Mouse (Mus musculus): ENCODE measurements around the gene Mab21l1.

Gene Mab21l1

DNA sequence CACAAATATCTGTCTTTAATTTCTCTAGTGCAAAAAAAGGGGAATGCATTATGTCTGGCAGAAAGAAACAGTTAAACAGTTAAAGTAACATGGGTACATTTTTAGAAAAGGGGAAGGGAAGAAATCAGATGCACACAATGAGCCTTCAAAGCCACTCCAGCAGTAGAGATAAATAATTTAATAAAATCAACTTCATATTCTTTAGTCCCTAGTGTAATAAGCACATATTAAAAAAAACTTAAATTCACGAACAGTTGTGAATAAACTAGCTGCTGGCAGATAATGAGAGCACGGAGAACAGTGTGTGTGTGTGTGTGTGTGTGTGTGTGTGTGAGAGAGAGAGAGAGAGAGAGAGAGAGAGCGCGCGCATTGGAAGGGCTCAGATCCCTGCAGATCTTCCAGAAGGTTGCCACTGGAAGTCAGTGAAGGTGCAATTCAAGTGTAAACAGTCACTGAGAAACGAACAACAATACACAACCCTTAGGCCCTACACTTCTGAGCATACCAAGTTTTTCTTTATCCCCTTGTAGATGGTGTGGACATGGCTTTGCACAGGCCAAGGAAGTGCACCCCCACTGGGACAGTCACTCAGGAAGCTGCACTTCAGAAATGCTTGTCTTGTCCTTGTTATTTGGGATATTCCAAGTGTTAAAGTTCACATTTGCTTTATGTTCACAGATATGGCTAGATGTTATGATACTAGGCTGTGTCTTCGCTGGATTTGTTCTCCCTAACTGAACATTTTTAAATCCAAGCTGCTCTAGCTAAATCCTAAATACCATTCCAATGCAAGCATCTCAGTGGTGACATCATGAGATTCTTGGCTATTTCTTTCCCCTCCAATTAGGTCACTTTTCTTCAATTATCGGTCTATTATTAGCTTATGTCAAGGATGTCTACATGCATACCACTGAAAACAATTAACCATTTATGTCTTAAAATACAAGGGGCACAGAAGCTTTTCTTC, 3.3 kb upstream of the Mab21l1 start:
- no peak for DNase-seq (ENCODE audit: low read depth in 2 of 2, low spot score in 2 of 2)

DNA sequence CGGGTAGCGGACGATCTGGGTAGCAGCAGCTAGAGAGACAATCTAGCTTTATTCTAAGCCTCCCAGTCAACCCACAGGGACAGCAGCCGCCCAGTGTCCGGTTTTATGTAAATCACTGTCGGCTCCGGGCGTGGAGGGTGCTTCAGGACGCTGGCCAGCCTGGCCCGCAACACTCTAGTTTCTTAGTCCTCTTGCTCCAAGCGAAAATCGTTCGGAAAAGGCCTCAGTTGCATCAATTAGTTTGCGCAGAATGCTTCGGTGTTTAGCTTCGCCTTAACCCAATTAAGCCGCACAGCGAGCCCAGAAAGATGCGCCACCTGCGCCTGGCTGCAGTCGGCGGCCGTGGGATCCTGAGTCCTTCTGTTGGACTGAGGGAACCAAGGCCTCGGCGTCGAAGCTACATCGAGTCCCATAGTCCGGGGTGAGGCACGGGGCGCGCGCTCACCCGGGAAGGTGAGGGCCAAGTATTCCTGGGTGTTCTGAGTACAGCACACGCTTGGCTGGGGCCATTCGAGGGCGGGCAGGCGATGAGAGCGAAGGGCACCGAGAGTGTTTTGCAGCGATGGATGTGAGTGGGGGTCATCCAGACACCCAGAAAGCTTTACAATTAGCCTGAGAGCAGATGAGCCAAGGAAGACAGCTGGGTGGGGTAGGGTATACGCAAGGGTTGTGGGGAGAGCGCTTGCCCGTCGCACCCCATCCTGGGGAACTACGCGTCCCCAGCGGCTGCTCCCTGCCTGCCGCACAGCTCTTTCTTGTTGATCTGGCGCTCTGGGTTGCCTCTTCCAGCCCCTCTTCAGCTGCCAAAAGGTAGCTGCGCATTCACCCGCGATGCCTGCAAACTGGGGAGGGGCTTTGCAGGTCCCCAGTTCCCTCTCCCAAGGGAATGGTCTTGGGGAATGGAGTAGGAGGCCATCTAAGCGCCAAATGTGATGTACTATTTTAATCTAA, 1.9 kb upstream of the Mab21l1 start:
- no peak for DNase-seq (ENCODE audit: low read depth in 2 of 2, low spot score in 2 of 2)

DNA sequence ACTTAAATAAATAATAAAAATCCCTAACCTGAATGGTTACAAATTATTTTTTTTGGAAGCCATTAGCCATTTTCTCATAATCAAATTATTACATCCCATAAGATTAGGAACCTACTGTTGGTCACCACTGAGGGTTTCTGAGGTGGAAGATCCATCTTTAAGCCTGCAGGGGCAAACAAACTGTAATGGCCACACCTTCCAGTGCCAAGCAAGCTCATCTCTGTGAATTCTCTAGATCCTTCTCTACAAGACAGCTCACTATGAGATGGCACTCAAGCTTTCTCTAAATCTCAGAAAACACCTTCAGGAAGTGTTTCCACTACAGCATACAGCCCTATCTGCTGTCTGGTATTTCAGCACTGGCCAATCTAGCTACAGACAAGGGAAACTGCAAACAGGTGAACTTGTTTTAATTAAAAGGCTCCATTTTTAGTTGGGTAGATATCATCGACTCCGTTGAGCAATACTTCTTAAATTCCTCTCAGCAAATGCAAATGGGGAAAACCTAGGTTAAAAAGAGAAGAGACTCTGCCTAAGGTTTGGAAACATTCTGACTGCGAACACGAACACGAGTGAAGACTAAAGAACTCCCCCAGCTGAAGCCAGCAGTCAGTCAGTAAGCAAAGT, 768 bp upstream of the Mab21l1 start:
- DNase-seq (ENCODE audit: low read depth in 2 of 2, low spot score in 2 of 2), result no peak

DNA sequence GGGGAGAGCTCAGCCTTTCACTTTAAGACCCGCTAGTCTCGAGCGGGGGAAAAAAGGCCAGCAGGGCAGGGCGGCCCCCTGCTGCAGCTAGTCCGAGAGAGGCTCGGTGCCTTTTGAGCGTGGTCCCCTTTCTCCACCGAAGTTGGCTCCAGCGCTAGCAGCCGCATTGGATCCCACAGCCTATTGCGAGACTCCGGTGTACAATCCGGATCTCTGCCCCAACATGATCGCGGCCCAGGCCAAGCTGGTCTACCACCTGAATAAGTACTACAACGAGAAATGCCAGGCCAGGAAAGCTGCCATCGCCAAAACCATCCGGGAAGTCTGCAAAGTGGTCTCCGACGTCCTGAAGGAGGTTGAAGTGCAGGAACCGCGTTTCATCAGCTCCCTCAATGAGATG, 461 bp downstream of the Mab21l1 start:
- DNase-seq (ENCODE audit: low read depth in 2 of 2, low spot score in 2 of 2), result no peak

DNA sequence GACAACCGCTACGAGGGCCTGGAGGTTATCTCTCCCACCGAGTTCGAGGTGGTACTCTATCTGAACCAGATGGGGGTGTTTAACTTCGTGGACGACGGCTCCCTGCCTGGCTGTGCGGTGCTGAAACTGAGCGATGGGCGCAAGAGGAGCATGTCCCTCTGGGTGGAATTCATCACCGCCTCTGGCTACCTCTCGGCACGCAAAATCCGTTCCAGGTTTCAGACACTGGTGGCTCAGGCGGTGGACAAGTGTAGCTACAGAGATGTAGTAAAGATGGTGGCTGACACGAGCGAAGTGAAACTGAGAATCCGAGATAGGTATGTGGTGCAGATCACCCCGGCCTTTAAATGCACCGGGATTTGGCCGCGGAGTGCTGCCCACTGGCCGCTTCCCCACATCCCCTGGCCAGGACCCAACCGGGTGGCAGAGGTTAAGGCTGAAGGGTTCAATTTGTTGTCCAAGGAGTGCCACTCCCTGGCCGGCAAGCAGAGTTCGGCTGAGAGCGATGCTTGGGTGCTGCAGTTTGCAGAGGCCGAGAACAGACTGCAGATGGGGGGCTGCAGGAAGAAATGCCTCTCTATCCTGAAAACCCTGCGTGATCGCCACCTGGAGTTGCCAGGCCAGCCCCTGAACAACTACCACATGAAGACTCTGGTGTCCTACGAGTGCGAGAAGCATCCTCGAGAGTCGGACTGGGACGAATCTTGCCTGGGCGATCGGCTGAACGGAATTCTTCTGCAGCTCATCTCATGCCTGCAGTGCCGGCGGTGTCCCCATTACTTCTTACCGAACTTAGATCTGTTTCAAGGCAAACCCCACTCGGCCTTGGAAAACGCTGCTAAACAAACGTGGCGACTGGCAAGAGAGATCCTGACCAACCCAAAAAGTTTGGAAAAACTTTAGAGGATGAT, 1.1 kb downstream of the Mab21l1 start:
- no peak for DNase-seq (ENCODE audit: low read depth in 2 of 2, low spot score in 2 of 2)

DNA sequence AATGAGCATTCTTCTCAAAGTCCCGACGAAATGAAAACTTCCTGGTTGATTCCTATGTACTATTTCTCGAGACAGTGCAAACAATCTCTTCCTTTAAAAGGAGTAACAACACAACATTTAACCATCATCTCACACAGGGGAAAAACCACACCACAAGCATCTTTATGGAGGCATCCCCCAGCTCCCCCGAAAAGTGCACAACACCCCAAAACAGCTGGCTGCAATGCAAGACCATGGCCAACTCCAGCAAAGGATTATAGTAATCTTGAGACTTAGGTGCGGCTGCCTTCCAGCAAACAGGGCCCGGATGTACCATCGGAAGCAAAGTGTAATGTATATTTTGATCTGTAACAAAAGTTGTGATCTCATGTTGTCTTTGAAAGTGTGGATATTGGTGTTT, 1.8 kb downstream of the Mab21l1 start:
- DNase-seq (ENCODE audit: low read depth in 2 of 2, low spot score in 2 of 2), result no peak

DNA sequence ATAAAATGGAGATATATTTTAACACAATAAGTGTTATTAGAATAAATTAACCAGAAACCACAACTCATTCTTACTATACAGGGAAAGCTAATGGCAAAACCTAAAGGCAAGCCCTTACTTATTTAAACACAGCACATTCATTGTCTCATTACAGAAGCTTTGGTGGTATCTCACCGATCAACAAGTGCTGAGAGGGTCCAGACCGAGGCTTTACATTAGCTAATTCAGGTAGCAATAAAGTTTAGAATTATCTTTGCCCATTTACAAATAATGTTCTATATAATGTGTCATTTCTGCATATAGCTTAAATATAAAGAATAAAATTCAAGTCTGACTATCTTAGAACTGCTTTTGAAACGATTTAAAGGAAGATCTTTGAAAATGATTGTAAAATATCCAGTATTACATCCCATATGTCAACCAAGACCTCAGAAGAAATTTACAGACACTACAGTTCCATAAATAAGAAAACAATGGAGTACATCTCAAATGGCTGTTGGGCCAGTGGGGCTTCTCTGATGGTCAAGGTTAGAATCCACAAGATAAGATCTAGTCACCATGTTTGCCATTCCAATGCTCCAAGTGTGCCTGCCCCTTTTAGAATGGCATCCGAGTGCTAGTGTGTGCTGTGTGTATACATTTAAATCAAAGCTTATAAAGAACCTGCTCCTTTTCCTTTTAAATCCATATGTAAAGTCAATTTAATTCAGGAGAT, 3.1 kb downstream of the Mab21l1 start:
- no peak for DNase-seq (ENCODE audit: low read depth in 2 of 2, low spot score in 2 of 2)

DNA sequence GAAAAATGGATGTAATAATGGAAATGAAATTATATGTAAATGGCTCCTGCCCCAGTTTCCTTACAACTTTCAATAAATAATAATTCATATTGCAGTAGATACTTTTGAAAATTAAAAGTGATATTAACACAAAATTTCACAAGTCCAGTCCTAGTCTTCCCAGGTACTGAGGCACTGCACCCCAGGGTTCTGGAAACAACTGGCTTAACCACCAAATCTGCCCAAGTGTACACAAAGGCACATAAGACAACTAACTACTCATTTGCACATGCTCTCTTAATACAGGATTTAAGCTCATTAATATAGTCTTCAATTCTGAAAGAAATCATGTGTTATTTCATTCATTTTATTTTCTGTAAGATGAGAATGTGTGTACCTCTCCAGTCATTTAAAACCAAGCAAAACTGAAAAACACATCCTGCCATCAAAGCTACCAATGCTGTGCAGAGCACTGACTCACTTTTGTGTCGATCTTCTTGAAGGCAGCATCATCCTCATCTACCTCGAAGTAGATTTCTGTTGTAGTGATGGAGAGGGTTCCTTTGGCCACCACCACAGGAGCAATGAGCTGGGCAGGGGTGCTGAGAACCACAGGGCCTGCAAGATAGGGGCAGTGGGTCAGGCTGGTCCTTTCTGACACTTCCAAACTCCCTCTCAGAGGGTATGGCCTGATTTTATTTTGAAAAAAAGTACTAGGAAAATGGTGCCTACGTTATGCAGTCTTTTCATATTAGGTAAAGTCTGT, 3.8 kb downstream of the Mab21l1 start:
- no peak for DNase-seq (ENCODE audit: low read depth in 2 of 2, low spot score in 2 of 2)

DNA sequence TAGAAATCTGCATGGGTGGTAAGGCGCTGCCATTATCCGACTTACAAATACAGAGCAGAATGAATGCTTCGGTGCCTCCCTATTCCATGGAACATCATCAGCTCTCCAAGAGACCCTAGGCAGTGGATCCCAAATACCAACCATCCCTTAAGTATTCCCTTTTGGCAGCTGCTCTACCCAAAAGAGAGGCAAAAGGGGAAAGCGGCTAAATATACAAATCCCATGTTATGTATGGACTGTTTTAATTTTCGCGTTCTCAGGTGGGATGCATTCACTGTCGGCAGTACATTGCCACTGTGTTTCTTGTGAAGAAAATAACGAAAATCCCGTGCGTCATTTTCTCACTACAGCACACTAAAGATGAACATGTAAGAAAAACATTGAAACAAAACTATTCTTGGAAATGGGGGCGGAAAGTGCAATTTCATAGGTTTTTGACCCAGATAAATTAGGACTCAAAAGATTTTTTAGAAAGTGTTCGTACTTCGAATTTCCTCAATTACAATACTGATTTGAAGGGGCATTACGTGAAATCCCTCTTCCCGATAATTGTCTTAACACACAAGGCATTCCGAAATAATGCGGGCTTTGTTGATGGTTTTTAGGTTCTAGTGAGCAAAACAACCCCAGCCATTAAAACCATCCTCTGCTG, 4.7 kb downstream of the Mab21l1 start:
- DNase-seq (ENCODE audit: low read depth in 2 of 2, low spot score in 2 of 2), result no peak

DNA sequence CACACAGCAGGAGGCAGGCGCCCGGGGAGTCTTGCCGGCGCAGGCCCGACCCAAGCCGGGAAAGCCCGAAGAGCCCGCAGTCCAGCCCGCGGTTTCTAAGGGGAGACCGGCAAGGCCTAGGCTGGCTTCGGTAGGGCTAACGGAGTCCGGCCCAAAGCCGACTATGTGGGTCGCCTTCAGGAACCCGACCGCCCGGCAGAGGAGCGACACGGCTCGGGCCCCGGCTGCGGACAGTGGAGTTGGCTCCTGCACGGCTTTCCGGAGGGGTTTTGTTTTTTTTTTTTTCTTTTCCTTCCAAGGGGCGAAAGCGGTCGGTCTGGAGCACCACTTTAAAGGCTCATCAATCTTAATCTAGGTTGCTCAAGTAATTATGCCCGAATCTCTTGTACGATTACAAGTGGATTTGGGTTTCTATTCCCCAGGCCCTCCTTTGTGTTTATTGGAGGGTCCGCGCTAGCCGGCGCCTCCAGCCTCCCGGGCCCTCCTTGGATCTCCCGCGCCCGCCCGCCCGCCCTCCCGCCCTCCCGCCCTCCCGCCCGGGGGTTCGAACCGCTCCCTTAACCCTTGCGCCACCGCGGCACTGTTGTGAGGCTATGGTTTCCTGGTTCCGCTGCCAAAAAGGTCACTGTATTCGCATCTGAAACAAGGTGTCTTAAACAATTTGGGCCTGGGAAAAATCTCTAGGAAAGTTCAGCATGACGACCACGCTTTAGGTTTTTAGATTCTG, 5.3 kb downstream of the Mab21l1 start:
- no peak for DNase-seq (ENCODE audit: low read depth in 2 of 2, low spot score in 2 of 2)

DNA sequence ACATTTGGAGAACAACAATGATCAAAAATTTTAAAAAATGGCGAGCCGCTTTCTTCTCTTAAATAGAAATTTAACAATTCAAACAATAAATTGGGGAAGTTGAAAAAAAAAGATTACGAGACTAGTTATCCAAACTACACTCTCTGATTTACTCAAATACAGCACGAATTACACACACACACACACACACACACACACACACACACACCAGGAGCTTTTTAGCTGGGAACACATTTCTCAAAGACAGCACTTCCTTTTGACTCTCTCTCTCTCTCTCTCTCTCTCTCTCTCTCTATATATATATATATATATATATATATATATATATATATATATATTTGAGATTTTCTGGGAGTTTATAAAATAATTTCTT, 5.9 kb downstream of the Mab21l1 start:
- no peak for DNase-seq (ENCODE audit: low read depth in 2 of 2, low spot score in 2 of 2)

DNA sequence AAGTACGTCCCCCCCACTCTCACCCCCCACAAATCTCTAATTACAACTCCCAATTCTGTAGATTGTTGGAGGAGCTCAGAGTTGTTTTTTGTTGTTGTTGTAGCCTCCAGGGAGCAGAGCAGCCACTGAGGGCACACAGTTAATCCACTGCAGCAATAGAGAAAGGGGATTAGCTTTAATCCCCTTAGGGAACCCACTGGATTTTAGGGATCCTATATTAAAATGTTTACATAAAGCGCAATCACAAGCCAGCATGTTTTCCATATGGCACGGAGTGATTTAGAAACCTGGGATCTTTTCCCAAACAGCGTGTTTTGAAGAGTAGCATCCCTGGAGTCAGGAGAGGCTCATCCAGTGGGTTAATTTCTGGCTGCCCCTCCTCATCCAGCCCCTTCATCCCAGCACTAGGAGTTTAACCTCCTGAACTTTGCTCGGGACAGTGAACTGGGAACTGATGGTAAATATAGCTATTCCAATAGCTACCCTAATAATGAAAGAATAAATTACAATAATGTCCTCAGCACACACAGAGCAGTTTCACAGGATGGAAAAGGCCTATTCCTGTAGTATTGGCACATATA, 6.4 kb downstream of the Mab21l1 start:
- no peak for DNase-seq (ENCODE audit: low read depth in 2 of 2, low spot score in 2 of 2)

DNA sequence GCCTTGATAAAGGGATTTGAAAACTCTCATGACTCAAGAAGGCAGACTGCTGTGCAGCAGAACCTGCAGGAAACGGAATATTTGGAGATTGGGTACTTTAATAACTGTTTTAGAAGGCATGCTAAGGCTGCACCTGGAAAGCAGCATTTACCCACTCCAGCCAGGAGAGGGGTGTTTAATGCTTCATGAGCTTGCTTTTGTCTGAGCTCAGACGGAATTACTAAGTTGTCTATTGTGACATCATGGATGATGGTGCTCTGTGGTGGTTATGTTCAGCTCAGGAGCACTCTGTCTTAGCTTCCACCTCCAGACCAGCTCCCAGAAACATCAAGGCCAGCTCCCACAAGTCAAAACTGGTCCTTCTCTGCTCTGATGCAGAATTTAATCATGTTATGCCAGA, 7.5 kb downstream of the Mab21l1 start:
- no peak for DNase-seq (ENCODE audit: low read depth in 2 of 2, low spot score in 2 of 2)

DNA sequence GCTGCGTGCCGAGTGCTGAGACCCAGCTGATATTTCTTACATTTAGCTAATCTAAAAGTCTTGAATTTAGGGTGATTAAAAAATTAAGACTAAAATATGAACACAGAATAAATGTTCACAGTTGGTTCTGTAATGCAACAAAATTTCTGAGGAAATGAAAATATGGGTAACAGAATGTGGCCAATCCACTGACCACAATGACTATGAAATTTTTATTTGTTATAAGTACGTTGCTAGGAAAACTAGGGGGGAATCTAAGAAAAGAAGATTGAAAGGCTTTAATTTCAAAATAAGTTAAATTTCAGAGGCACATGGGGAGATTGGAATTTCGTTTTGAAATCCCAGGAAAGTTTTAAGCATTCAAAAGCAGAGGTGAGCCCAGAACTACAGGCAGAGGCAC, 8.3 kb downstream of the Mab21l1 start:
- DNase-seq (ENCODE audit: low read depth in 2 of 2, low spot score in 2 of 2), result no peak

DNA sequence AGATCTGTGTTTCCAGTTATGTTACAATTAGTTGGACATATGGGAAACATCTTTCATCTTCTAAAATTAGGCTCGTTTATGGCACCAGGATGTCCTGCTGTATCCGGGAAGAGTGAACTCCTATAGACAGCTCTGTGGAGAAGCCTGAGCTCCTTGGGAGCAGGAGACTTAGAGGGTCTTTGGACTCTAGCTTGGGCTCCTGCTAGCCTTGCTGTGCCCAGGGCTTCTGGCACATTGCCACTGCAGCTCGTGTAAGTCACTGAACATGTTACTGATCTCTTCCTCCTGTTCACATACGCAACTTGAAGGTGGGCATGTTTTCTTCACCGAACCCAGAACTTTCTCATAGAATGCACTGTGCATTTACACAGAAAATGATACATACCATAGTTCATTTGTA, 9.9 kb downstream of the Mab21l1 start:
- DNase-seq (ENCODE audit: low read depth in 2 of 2, low spot score in 2 of 2), result no peak

DNA sequence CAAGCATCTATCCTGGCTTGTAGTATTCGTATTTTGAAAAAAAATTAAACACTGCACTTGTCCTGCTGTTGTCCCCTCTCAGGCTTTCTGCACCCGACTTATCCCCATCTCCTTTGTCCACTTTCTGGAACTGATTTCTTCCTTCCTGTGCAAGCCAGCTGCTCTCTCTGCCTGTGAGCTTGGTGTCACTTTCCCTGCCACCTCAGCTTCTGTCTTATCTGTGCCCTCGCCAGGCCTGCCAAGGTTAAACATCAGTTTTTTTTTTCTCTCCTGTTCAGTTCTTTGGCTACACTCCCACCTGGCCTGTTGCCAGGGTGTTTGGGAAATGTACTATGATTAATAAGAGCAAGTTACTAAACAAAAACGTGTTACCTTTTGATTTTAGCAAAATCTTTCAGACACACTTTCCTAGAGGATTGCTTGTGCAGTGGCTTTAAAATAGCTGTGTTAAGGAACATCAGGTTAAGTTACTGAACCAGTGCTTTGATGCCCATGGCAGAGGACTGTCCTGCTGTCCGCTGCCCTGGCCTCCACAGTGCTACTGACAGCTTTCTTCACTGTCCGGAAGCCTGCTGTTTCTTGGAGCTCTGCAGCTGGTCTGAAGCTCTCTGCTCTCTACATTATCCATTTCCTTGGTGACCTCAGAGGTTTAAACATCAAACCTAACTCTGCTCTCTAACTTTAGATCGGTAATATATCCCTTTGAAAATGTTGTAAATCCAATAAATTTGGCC, 11.7 kb downstream of the Mab21l1 start:
- no peak for DNase-seq (ENCODE audit: low read depth in 2 of 2, low spot score in 2 of 2)

DNA sequence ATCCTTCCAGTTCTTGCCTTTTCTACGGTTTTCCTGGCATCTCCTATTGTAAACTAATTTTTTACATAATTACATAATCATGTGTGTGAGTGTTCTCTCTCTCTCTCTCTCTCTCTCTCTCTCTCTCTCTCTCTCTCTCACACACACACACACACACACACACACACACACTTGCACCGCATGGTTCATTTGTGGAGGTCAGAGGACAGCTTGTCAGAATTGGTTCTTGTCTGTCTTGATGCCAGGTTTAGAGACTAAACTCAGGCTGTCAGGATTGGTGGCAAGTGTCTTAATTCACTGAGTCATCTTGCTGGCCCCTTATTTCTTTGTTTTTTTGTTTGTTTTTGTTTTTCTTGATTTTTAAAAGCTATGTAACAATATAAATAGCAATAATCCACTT, 12.5 kb downstream of the Mab21l1 start:
- no peak for DNase-seq (ENCODE audit: low read depth in 2 of 2, low spot score in 2 of 2)

Data from CD8-positive naive resting alpha-beta T cell, adult 2 months (primary cell).